Mouse (Mus musculus): ENCODE measurements around the gene Cfap100. TPM values are rescaled to one million over a fixed set of nuclear protein-coding genes. Genes with fewer than 3 reads are reported as not detected.

The Cfap100 gene
- polyA plus RNA-seq, 1 experiment from 2014 or later = 0.31 TPM

- Histone ChIP-seq H3K4me1 (ENCODE audit: control insufficient read depth, insufficient read depth, low read length) (peaks cover 17% of the 10 kb centered on the region), H3K36me3 (ENCODE audit: control insufficient read depth, insufficient read depth, low read length) (no peaks in the 10 kb centered on the region), H3K9ac (ENCODE audit: low read length) (peak overlapping the region; percentile 76), H3K4me2 (ENCODE audit: low read depth, low read length) (peak overlapping the region; percentile 100), H3K27me3 (ENCODE audit: control insufficient read depth, insufficient read depth, low read length) (peaks cover 13% of the 10 kb centered on the region), H3K27ac (ENCODE audit: low read length) (peak overlapping the region; percentile 39; the same call in 1 of the 2 replicates), H3K4me3 (replicated peaks; ENCODE audit: low read length) (peak overlapping the region; percentile 66), H3K9me3 (replicated peaks; ENCODE audit: control insufficient read depth, low read length) (no peaks in the 10 kb centered on the region)
- ATAC-seq (ENCODE audit: insufficient read depth, low FRiP score) = peak; percentile 9; the same call in 1 of the 2 replicates
- WGBS = under 1% methylated on average over 38 of the region's 38 CpGs
These were observed 34.2 kb upstream of the Cfap100 start for GRCm38 (mm10) chr6:90462841-90463227.

GRCm38 (mm10) chr6:90462181-90462706 lies 33.6 kb upstream of the Cfap100 start, which contains the start of gene Klf15:
Gene Klf15, plus strand, starts transcription at chr6:90462576.
- H3K4me2 ChIP-seq (ENCODE audit: low read depth, low read length) = peak within 1 kb of the TSS; percentile 100
- H3K36me3 ChIP-seq (ENCODE audit: control insufficient read depth, insufficient read depth, low read length) = no peaks in the 10 kb centered on the region
- H3K27ac ChIP-seq (ENCODE audit: low read length) = peak within 1 kb of the TSS; percentile 39; the same call in 1 of the 2 replicates
- ATAC-seq (ENCODE audit: insufficient read depth, low FRiP score) = peak; percentile 79
- under 1% methylated on average over 70 of the region's 70 CpGs for WGBS
- peak within 1 kb of the TSS; percentile 66 for H3K4me3 ChIP-seq (replicated peaks; ENCODE audit: low read length)
- H3K4me1 ChIP-seq (ENCODE audit: control insufficient read depth, insufficient read depth, low read length) = peaks cover 17% of the 10 kb centered on the region
- H3K9ac ChIP-seq (ENCODE audit: low read length) = peak within 1 kb of the TSS; percentile 76
- H3K27me3 ChIP-seq (ENCODE audit: control insufficient read depth, insufficient read depth, low read length) = peaks cover 13% of the 10 kb centered on the region
- no peaks in the 10 kb centered on the region for H3K9me3 ChIP-seq (replicated peaks; ENCODE audit: control insufficient read depth, low read length)

- no peaks in the 10 kb centered on the region for H3K36me3 ChIP-seq (ENCODE audit: control insufficient read depth, insufficient read depth, low read length)
- peak overlapping the region; percentile 66 for H3K4me3 ChIP-seq (replicated peaks; ENCODE audit: low read length)
- peak overlapping the region; percentile 100 for H3K4me2 ChIP-seq (ENCODE audit: low read depth, low read length)
- H3K27me3 ChIP-seq (ENCODE audit: control insufficient read depth, insufficient read depth, low read length) = peaks cover 13% of the 10 kb centered on the region
- WGBS = 23% methylated on average over 12 of the region's 12 CpGs
- no peak for ATAC-seq (ENCODE audit: insufficient read depth, low FRiP score)
- peaks cover 17% of the 10 kb centered on the region for H3K4me1 ChIP-seq (ENCODE audit: control insufficient read depth, insufficient read depth, low read length)
- no peak overlapping the region for H3K27ac ChIP-seq (ENCODE audit: low read length)
- no peak overlapping the region for H3K9ac ChIP-seq (ENCODE audit: low read length)
- H3K9me3 ChIP-seq (replicated peaks; ENCODE audit: control insufficient read depth, low read length) = no peaks in the 10 kb centered on the region
These were observed 33.2 kb upstream of the Cfap100 start for GRCm38 (mm10) chr6:90461771-90462170.

GRCm38 (mm10) chr6:90461181-90461580 lies 32.6 kb upstream of the Cfap100 start:
- Histone ChIP-seq H3K27ac (ENCODE audit: low read length) (no peak overlapping the region), H3K9ac (ENCODE audit: low read length) (no peak overlapping the region), H3K36me3 (ENCODE audit: control insufficient read depth, insufficient read depth, low read length) (no peaks in the 10 kb centered on the region), H3K4me3 (replicated peaks; ENCODE audit: low read length) (no peak overlapping the region), H3K4me1 (ENCODE audit: control insufficient read depth, insufficient read depth, low read length) (peaks cover 17% of the 10 kb centered on the region), H3K4me2 (ENCODE audit: low read depth, low read length) (no peak overlapping the region), H3K27me3 (ENCODE audit: control insufficient read depth, insufficient read depth, low read length) (peaks cover 13% of the 10 kb centered on the region), H3K9me3 (replicated peaks; ENCODE audit: control insufficient read depth, low read length) (no peaks in the 10 kb centered on the region)
- ATAC-seq (ENCODE audit: insufficient read depth, low FRiP score) = no peak
- WGBS = 31% methylated on average over 2 of the region's 2 CpGs

GRCm38 (mm10) chr6:90457421-90457820 lies 28.8 kb upstream of the Cfap100 start:
- Histone ChIP-seq H3K27me3 (ENCODE audit: control insufficient read depth, insufficient read depth, low read length) (peaks cover 13% of the 10 kb centered on the region), H3K4me3 (replicated peaks; ENCODE audit: low read length) (no peak overlapping the region), H3K36me3 (ENCODE audit: control insufficient read depth, insufficient read depth, low read length) (no peaks in the 10 kb centered on the region), H3K4me1 (ENCODE audit: control insufficient read depth, insufficient read depth, low read length) (peaks cover 7% of the 10 kb centered on the region; the same call in 1 of the 2 replicates), H3K27ac (ENCODE audit: low read length) (no peak overlapping the region), H3K9ac (ENCODE audit: low read length) (no peak overlapping the region), H3K9me3 (replicated peaks; ENCODE audit: control insufficient read depth, low read length) (no peaks in the 10 kb centered on the region), H3K4me2 (ENCODE audit: low read depth, low read length) (no peak overlapping the region)
- 86% methylated on average over 2 of the region's 2 CpGs for WGBS
- ATAC-seq (ENCODE audit: insufficient read depth, low FRiP score) = no peak

- H3K27ac ChIP-seq (ENCODE audit: low read length) = no peak overlapping the region
- H3K4me1 ChIP-seq (ENCODE audit: control insufficient read depth, insufficient read depth, low read length) = no peaks in the 10 kb centered on the region
- ATAC-seq (ENCODE audit: insufficient read depth, low FRiP score) = no peak
- H3K27me3 ChIP-seq (ENCODE audit: control insufficient read depth, insufficient read depth, low read length) = no peaks in the 10 kb centered on the region
- H3K4me3 ChIP-seq (replicated peaks; ENCODE audit: low read length) = no peak overlapping the region
- no peak overlapping the region for H3K9ac ChIP-seq (ENCODE audit: low read length)
- H3K36me3 ChIP-seq (ENCODE audit: control insufficient read depth, insufficient read depth, low read length) = no peaks in the 10 kb centered on the region
- H3K4me2 ChIP-seq (ENCODE audit: low read depth, low read length) = no peak overlapping the region
- 86% methylated on average over 5 of the region's 5 CpGs for WGBS
- H3K9me3 ChIP-seq (replicated peaks; ENCODE audit: control insufficient read depth, low read length) = no peaks in the 10 kb centered on the region
These were observed 25.2 kb upstream of the Cfap100 start for GRCm38 (mm10) chr6:90453751-90454150.

GRCm38 (mm10) chr6:90452603-90453002 lies 24.0 kb upstream of the Cfap100 start:
- no peaks in the 10 kb centered on the region for H3K36me3 ChIP-seq (ENCODE audit: control insufficient read depth, insufficient read depth, low read length)
- H3K27ac ChIP-seq (ENCODE audit: low read length) = no peak overlapping the region
- H3K4me3 ChIP-seq (replicated peaks; ENCODE audit: low read length) = no peak overlapping the region
- H3K4me2 ChIP-seq (ENCODE audit: low read depth, low read length) = no peak overlapping the region
- no peak for ATAC-seq (ENCODE audit: insufficient read depth, low FRiP score)
- H3K9ac ChIP-seq (ENCODE audit: low read length) = no peak overlapping the region
- H3K4me1 ChIP-seq (ENCODE audit: control insufficient read depth, insufficient read depth, low read length) = no peaks in the 10 kb centered on the region
- no peaks in the 10 kb centered on the region for H3K27me3 ChIP-seq (ENCODE audit: control insufficient read depth, insufficient read depth, low read length)
- no peaks in the 10 kb centered on the region for H3K9me3 ChIP-seq (replicated peaks; ENCODE audit: control insufficient read depth, low read length)

- no peaks in the 10 kb centered on the region for H3K27me3 ChIP-seq (ENCODE audit: control insufficient read depth, insufficient read depth, low read length)
- no peak overlapping the region for H3K27ac ChIP-seq (ENCODE audit: low read length)
- H3K9me3 ChIP-seq (replicated peaks; ENCODE audit: control insufficient read depth, low read length) = no peaks in the 10 kb centered on the region
- 88% methylated on average over 5 of the region's 5 CpGs for WGBS
- no peak overlapping the region for H3K4me3 ChIP-seq (replicated peaks; ENCODE audit: low read length)
- ATAC-seq (ENCODE audit: insufficient read depth, low FRiP score) = no peak
- H3K4me2 ChIP-seq (ENCODE audit: low read depth, low read length) = no peak overlapping the region
- no peak overlapping the region for H3K9ac ChIP-seq (ENCODE audit: low read length)
- H3K4me1 ChIP-seq (ENCODE audit: control insufficient read depth, insufficient read depth, low read length) = no peaks in the 10 kb centered on the region
- H3K36me3 ChIP-seq (ENCODE audit: control insufficient read depth, insufficient read depth, low read length) = no peaks in the 10 kb centered on the region
These were observed 22.9 kb upstream of the Cfap100 start for GRCm38 (mm10) chr6:90451512-90451911.

- no peaks in the 10 kb centered on the region for H3K9me3 ChIP-seq (replicated peaks; ENCODE audit: control insufficient read depth, low read length)
- H3K4me3 ChIP-seq (replicated peaks; ENCODE audit: low read length) = no peak overlapping the region
- no peaks in the 10 kb centered on the region for H3K36me3 ChIP-seq (ENCODE audit: control insufficient read depth, insufficient read depth, low read length)
- H3K27ac ChIP-seq (ENCODE audit: low read length) = no peak overlapping the region
- H3K27me3 ChIP-seq (ENCODE audit: control insufficient read depth, insufficient read depth, low read length) = no peaks in the 10 kb centered on the region
- 0 out of 2 replicates have a peak, but pooled peaks have one; percentile 11 for ATAC-seq (ENCODE audit: insufficient read depth, low FRiP score)
- no peak overlapping the region for H3K9ac ChIP-seq (ENCODE audit: low read length)
- H3K4me2 ChIP-seq (ENCODE audit: low read depth, low read length) = no peak overlapping the region
- 71% methylated on average over 5 of the region's 5 CpGs for WGBS
- H3K4me1 ChIP-seq (ENCODE audit: control insufficient read depth, insufficient read depth, low read length) = no peaks in the 10 kb centered on the region
These were observed 22.1 kb upstream of the Cfap100 start for GRCm38 (mm10) chr6:90450697-90451096.

All from stomach, embryonic 16.5 days (tissue).